Mouse (Mus musculus) bone marrow macrophage, adult 2 months (primary cell): ENCODE results near the gene Gm5136. TPM values are rescaled to one million over a fixed set of nuclear protein-coding genes. Genes with fewer than 3 reads are reported as not detected.

Experiments used
- H3K27ac ChIP-seq: 2 replicates; pipeline ENCODE4 v1.5.1; 2012; ENCODE audit warnings: low read depth, low read length; ENCODE audit not compliant: insufficient read depth
- H3K4me1 ChIP-seq: 2 replicates; pipeline ENCODE4 v1.6.1; 2012; ENCODE audit warnings: low read length; ENCODE audit not compliant: control insufficient read depth, insufficient read depth
- H3K4me3 ChIP-seq: 2 replicates; pipeline ENCODE4 v1.5.1; 2012; ENCODE audit warnings: mild to moderate bottlenecking, low read length, moderate library complexity; ENCODE audit not compliant: insufficient read depth
- CTCF ChIP-seq: IDR thresholded peaks from 2 replicates; pipeline ENCODE4 v1.5.1; 2012; ENCODE audit warnings: low read depth, mild to moderate bottlenecking, low read length, moderate library complexity
- POLR2A ChIP-seq: IDR thresholded peaks from 2 replicates; pipeline ENCODE4 v1.6.1; 2012; ENCODE audit warnings: mild to moderate bottlenecking, low read depth, low read length, borderline replicate concordance
- polyA plus RNA-seq: library from polyadenylated mRNA; stranded (reverse); fragments of >200 nt; gene quantifications from 2 replicates; pipeline ENCODE4 v1.2.4, GENCODE M21; 2012; ENCODE audit not compliant: missing spikeins, insufficient read depth, insufficient read length

Gm5136 gene
- polyA plus RNA-seq, 1 experiment = not detected

DNA sequence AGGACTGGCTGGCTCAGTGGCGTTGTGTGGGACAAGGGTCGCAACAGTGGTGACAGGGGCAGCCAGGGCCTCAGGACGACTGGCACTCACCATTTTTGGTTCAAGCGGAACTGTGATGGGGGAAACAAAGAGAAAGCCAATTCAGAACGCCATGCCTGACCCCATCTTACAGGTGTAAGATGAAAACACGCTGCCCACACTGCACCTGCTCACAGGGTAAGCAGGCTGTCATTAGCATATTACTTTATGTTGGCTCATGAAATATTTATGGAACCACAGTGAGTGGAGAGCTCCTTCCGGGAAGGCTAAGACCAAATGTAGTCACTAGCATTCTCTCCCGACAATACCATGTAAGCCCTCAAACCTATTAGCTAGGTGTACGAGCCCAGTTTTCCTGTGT, 9.0 kb downstream of the Gm5136 start:
- Histone ChIP-seq H3K27ac (no peak overlapping the region), H3K4me1 (no peaks in the 10 kb centered on the region), H3K4me3 (no peak overlapping the region)
- no peak for TF ChIP-seq POLR2A
- no peak for TF ChIP-seq CTCF

GRCm38 (mm10) chr10:108686696-108687095, 13.3 kb downstream of the Gm5136 start:
- TF ChIP-seq CTCF = no peak
- no peak for TF ChIP-seq POLR2A
- Histone ChIP-seq H3K4me3 (no peak overlapping the region), H3K27ac (no peak overlapping the region), H3K4me1 (no peaks in the 10 kb centered on the region)

GRCm38 (mm10) chr10:108679675-108680390, 20.1 kb downstream of the Gm5136 start:
- TF ChIP-seq CTCF = no peak
- H3K27ac ChIP-seq = no peak overlapping the region
- H3K4me1 ChIP-seq = no peaks in the 10 kb centered on the region
- no peak overlapping the region for H3K4me3 ChIP-seq

GRCm38 (mm10) chr10:108677053-108677452, 22.9 kb downstream of the Gm5136 start:
- no peak overlapping the region for H3K4me3 ChIP-seq
- no peak for TF ChIP-seq CTCF
- no peak for TF ChIP-seq POLR2A
- no peaks in the 10 kb centered on the region for H3K4me1 ChIP-seq
- no peak overlapping the region for H3K27ac ChIP-seq

GRCm38 (mm10) chr10:108668944-108669343, 31.0 kb downstream of the Gm5136 start:
- Histone ChIP-seq H3K4me3 (no peak overlapping the region), H3K27ac (no peak overlapping the region), H3K4me1 (no peaks in the 10 kb centered on the region)
- TF ChIP-seq CTCF (no peak), POLR2A (no peak)

GRCm38 (mm10) chr10:108660295-108660694, 39.7 kb downstream of the Gm5136 start:
- Histone ChIP-seq H3K4me3 (no peak overlapping the region), H3K4me1 (no peaks in the 10 kb centered on the region), H3K27ac (no peak overlapping the region)
- TF ChIP-seq CTCF (no peak), POLR2A (no peak)

DNA sequence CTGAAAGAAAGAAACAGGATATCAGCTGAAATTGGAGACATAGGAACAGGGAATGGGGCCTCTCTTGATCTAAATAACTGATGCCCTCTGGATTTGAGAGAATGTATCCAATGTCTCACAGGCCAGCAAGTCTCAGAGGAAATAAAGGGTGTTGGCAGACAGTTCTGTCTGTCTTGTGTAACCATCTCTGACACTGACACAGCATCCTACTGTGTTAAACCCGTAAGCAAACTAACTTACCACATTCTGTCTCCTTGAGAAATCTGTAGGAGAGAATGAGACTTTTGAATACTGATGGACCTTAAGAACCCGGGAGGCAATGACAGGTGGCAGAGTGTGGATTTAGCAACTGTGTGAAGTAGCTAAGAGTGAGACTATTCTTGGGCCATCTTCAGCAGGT, 41.7 kb downstream of the Gm5136 start:
- Histone ChIP-seq H3K4me1 (no peaks in the 10 kb centered on the region), H3K27ac (no peak overlapping the region), H3K4me3 (no peak overlapping the region)
- TF ChIP-seq CTCF (no peak), POLR2A (no peak)

- Histone ChIP-seq H3K4me3 (no peak overlapping the region), H3K27ac (no peak overlapping the region), H3K4me1 (no peaks in the 10 kb centered on the region)
- TF ChIP-seq CTCF (no peak), POLR2A (no peak)
Observed at GRCm38 (mm10) chr10:108657669-108658068, 42.3 kb downstream of the Gm5136 start.

GRCm38 (mm10) chr10:108656898-108657297, 43.1 kb downstream of the Gm5136 start:
- H3K27ac ChIP-seq = no peak overlapping the region
- H3K4me3 ChIP-seq = no peak overlapping the region
- TF ChIP-seq POLR2A (no peak), CTCF (no peak)
- H3K4me1 ChIP-seq = no peaks in the 10 kb centered on the region

- no peak for TF ChIP-seq POLR2A
- no peak for TF ChIP-seq CTCF
- H3K27ac ChIP-seq = no peak overlapping the region
- no peaks in the 10 kb centered on the region for H3K4me1 ChIP-seq
- no peak overlapping the region for H3K4me3 ChIP-seq
Observed at GRCm38 (mm10) chr10:108655074-108655473, 44.9 kb downstream of the Gm5136 start.
